Comparison of ENCODE assay signal across 25 mouse cellular contexts in genomic region chr5:136821971-136822370, GRCm38 (mm10).
DNase-seq lines count a peak whose midpoint lies in the region; ATAC-seq lines count a peak whose summit lies in the region.
"Had no signal": no experiment of that assay in that cellular context is flagged by ENCODE, and none has a peak within 500 bp of the region (broad histone marks: within the 10 kb centered on the region; RNA-seq: fewer than 3 reads in every experiment).

No protein-coding gene starts in this region.

- no peak overlapping the region for H3K27ac ChIP-seq in midbrain, embryonic 11.5 days (ENCODE audit: low read depth, low read length)
- no peak overlapping the region for H3K27ac ChIP-seq in midbrain, embryonic 10.5 days (replicated peaks)
- H3K27ac ChIP-seq: embryonic facial prominence, embryonic 13.5 days; forebrain, embryonic 12.5 days; forebrain, embryonic 15.5 days; heart, adult 2 months; heart, embryonic 10.5 days; heart, embryonic 13.5 days; hindbrain, embryonic 14.5 days had no signal

- DNase-seq in midbrain, embryonic 11.5 days (ENCODE audit: low spot score, missing footprints), result peak; percentile 81
- no peak for DNase-seq in midbrain, embryonic 10.5 days (ENCODE audit: low spot score)
- DNase-seq in NIH3T3 (ENCODE audit: low read depth), result peak; percentile 42
- peak; percentile 42 for DNase-seq in adipocyte (ENCODE audit: low spot score)
- no peak for DNase-seq in left cerebral cortex, adult 8-10 months (ENCODE audit: low spot score in 2 of 2)
- DNase-seq in spleen, postnatal 10 days (ENCODE audit: low spot score in 2 of 2), result no peak
- DNase-seq in thymus, adult 18-20 months, result no peak
- DNase-seq: adrenal gland, adult 2 months; adrenal gland, postnatal 14 days; cerebellum, adult 11 months; cerebellum, adult 2 months; cerebellum, adult 9-11 months; cerebellum, postnatal 25 days; gastrocnemius, postnatal 25 days; heart, adult 2 months; heart, postnatal 14 days; heart, postnatal 4 days had no signal

- no peak for ATAC-seq in midbrain, embryonic 11.5 days (ENCODE audit: low FRiP score)
- ATAC-seq: forebrain, embryonic 15.5 days had no signal

- no peaks in the 10 kb centered on the region for H3K9me3 ChIP-seq in midbrain, embryonic 11.5 days (ENCODE audit: control insufficient read depth, low read length)
- no peaks in the 10 kb centered on the region; the same call in 1 of the 2 replicates for H3K9me3 ChIP-seq in midbrain, embryonic 10.5 days (replicated peaks)
- H3K9me3 ChIP-seq: forebrain, embryonic 12.5 days; forebrain, embryonic 15.5 days had no signal

- H3K36me3 ChIP-seq in midbrain, embryonic 11.5 days (ENCODE audit: control insufficient read depth, insufficient read depth, low read length), result no peaks in the 10 kb centered on the region
- no peaks in the 10 kb centered on the region for H3K36me3 ChIP-seq in midbrain, embryonic 10.5 days
- H3K36me3 ChIP-seq: forebrain, embryonic 12.5 days; forebrain, embryonic 15.5 days; G1E had no signal

- no peak overlapping the region for H3K4me2 ChIP-seq in midbrain, embryonic 11.5 days
- H3K4me2 ChIP-seq: embryonic facial prominence, embryonic 13.5 days; forebrain, embryonic 12.5 days; forebrain, embryonic 15.5 days; heart, embryonic 13.5 days; hindbrain, embryonic 14.5 days had no signal

- WGBS in midbrain, embryonic 11.5 days, result 77% methylated on average over 8 of the region's 8 CpGs
- 89% methylated on average over 8 of the region's 8 CpGs for WGBS in midbrain, embryonic 10.5 days

- no peak overlapping the region for H3K4me3 ChIP-seq in midbrain, embryonic 11.5 days (ENCODE audit: low read depth, low read length)
- no peak overlapping the region for H3K4me3 ChIP-seq in midbrain, embryonic 10.5 days
- H3K4me3 ChIP-seq: embryonic facial prominence, embryonic 13.5 days; erythroblast, embryonic 14.5 days; forebrain, embryonic 12.5 days; forebrain, embryonic 15.5 days; heart, adult 2 months; heart, embryonic 10.5 days; heart, embryonic 13.5 days had no signal

- H3K4me1 ChIP-seq in midbrain, embryonic 11.5 days (ENCODE audit: control insufficient read depth, insufficient read depth, low read length), result no peaks in the 10 kb centered on the region
- H3K4me1 ChIP-seq in midbrain, embryonic 10.5 days, result no peaks in the 10 kb centered on the region
- H3K4me1 ChIP-seq: forebrain, embryonic 12.5 days; forebrain, embryonic 15.5 days; heart, embryonic 10.5 days had no signal

- no peak overlapping the region for H3K9ac ChIP-seq in midbrain, embryonic 11.5 days (ENCODE audit: low read length)
- H3K9ac ChIP-seq: embryonic facial prominence, embryonic 13.5 days; forebrain, embryonic 12.5 days; forebrain, embryonic 15.5 days; heart, embryonic 13.5 days; hindbrain, embryonic 14.5 days had no signal

- no peaks in the 10 kb centered on the region for H3K27me3 ChIP-seq in midbrain, embryonic 11.5 days (ENCODE audit: control insufficient read depth, insufficient read depth, low read length)
- no peaks in the 10 kb centered on the region for H3K27me3 ChIP-seq in midbrain, embryonic 10.5 days (ENCODE audit: low read depth, poor library complexity, severe bottlenecking)
- H3K27me3 ChIP-seq: embryonic facial prominence, embryonic 13.5 days; forebrain, embryonic 12.5 days; forebrain, embryonic 15.5 days; heart, embryonic 13.5 days had no signal

Comparison
In these comparisons a context has a peak if more than half of its experiments do, and no peak if none do; other contexts are left out.
1. DNase-seq: peak in midbrain, embryonic 11.5 days (single experiment), NIH3T3 (single experiment) and adipocyte (single experiment); none in midbrain, embryonic 10.5 days (single experiment), left cerebral cortex, adult 8-10 months (0 of 2), spleen, postnatal 10 days (0 of 2) and thymus, adult 18-20 months (0 of 2).